Mouse (Mus musculus): ENCODE measurements around the gene Gja4.

Gja4 gene

DNA sequence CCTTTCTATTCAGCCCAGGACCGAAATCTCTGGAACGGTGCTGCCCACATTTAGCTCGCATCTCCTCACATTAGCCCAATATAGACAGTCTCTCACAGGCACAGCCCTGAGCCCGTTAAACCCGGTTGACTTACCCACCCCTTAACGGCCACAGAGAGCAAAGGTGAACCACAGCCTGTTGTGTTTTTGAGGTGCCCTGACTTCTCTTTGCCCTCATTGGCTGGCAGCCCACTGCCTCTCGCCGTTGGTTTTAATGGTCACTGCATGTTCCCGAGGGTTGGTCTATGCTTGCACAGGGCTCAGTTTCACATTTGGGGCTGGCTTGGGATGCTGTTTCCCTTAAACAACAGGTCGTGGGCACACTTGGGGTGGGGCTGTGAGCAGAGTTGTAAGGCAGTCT lies 10.5 kb upstream of the Gja4 start:
- DNase-seq (ENCODE audit: low spot score) = no peak

DNA sequence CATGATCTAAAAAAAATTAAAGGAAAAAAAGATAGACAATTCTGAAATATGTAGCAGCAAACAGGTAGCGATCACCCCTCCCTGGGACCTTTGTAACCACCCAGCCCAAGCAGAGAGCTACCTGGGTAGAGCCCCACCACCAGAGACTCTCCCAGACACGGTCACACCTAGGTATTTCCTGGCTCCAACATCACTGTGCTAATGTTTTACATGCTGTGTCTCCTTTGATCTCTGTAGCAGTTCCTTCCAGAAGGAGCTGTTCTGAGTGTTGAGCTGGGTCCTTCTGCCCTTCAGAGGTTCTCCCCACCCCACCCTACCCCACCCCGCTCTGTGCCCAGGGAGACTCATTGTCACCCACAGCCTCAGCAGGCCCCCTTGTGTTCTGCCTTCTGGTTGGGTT lies 9.8 kb upstream of the Gja4 start:
- no peak for DNase-seq (ENCODE audit: low spot score)

DNA sequence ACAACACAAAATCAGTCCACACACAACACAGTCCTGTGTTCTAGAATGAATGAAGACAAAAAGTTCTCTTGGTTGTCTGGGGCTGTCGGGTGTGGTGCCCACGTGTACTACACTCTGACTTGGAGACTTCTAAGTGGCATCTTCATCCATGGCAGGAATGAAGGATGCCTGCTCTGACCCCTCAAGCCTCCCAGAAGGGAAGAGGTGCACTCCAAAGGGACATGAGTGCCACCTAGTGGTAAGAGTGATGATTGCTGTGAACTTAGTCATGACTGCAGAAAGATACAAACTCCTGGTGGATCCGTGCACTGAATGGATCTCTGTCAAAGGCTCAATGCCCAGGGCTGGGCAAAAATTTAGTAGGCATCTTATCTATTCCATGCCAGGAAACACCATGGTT lies 5.8 kb upstream of the Gja4 start:
- peak; percentile 95 for DNase-seq (ENCODE audit: low spot score)

DNA sequence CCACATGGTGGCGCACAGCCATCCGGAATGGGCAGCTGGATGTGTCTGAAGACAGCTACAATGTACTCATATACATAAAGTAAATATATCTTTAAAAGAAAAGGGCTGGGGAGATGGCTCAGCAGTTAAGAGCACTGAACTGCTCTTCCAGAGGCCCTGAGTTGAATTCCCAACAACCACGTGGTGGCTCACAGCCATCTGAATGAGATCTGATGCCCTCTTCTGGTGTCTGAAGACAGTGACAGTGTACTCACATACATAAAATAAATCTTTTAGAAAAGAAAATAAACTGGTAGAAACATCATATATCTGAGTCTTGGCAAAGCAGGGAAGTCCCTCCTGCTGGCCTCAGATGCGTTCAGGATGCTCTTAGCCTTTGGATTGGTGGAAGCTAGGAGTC lies 3.3 kb upstream of the Gja4 start:
- no peak for DNase-seq (ENCODE audit: low spot score)

DNA sequence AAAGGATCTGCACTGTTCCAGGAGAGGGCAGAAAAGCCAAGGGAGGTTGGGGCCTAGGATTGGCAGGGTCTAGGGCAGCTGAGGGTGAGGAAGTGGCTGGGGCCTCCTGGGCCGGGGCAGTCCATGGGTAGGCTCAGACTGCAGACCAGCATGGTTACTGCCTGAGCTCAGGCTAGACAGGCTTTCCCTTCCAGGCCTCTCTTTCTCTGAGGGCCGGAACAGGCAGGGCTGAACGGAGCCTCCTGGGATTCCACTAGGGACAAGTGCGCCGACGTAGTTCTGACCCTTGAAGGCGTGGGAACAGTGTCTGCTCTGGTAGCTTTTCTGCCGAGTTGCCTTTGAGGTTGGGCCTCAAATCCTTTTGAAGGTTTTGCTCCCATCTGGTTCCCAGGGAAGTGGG lies 1.9 kb upstream of the Gja4 start:
- DNase-seq (ENCODE audit: low spot score) = no peak

DNA sequence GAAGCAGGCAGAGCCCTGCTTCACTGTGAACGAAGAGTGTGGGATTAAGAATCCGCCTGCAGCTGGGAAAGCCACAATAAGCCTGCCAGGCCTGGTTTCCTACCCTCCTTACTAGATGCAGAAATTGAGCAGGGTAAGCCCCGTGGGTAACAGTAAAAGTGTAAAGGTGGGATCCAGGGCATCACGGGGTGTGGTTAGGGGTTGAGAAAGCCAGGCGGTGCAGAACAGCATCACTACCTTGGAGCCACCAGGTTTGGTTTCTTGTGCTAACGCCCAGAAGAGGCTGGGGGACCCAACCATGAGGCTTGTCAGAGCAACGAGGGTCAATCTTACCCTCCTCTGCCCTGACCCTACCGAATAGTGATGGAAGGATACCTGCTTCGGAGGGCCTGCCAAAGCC lies 746 bp upstream of the Gja4 start:
- DNase-seq (ENCODE audit: low spot score) = no peak

DNA sequence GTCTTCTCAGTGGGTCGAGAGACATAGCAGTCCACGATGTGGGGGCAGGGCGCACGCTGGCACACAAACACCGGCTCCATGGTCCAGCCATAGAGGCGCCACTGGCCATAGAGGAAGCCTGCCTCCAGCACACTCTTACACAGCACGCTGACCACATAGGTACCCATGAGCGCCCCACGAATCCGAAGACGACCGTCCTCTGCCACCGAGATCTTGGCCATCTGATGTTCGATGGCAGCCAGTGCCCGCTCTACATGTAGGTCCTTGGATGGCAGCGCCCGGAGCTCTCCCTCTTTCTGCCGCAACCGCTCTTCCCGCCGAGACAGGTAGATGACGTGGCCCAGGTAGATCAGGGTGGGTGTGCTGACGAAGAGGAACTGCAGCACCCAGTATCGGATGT lies 1.5 kb downstream of the Gja4 start:
- no peak for DNase-seq (ENCODE audit: low spot score)

DNA sequence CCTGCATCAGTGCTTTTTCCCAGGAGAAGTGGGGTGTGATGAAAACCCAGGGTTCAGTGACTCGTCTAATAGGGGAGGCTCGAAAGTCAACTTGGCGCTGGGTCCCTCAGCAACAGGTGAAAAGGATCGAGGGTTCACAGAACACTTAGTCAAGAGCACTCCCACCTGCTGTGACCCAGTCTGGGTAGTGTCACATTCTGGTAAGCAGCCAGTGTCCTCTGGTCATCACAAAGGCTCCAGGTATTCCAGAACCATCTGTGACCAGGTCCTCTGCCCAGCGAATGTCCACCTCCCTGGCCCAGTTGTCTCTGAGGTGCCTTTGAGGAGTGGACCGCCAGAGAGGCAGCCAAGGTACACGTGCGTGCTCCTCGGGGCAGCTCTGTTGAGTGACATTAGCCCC lies 2.3 kb downstream of the Gja4 start:
- no peak for DNase-seq (ENCODE audit: low spot score)

DNA sequence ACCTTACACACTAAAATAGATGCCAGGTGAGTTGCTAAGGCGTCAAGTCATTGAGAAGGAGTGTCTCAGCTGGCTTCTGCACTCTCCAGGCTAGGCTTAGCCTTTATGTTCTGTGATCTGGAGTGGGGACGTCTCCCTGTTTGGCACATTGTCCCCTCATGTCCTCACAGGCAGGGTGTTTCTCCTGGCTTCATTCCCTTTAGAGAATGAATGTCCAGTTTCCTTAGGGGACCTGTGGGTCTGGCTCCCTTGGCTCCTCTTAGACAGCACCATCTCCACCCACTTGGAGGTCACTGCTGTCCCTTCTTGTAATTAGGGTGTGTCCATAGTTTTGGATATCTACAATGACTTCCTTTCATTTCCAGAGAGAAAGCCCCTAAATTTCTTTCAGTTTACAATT lies 6.9 kb downstream of the Gja4 start:
- no peak for DNase-seq (ENCODE audit: low spot score)

DNA sequence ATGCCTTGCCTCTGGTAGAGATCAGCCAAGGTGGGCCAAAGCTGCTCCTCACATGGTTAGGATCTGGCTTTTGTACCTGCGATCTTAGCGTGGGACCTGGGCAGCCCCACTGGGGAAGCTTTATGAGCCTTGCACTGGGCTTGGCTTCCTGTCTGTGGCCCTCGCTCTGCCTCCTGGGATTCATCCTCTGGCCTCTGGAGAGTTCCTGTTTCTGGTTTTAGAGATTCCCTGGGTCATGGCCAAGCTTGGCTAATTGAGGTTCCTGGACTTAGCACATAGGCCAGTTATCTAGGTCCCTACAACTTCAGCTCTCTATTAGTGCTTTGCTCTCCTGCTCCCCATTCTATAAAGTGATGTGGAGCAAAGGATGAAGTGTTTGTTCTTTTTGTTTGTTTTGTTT lies 10.0 kb downstream of the Gja4 start:
- DNase-seq (ENCODE audit: low spot score) = no peak

DNA sequence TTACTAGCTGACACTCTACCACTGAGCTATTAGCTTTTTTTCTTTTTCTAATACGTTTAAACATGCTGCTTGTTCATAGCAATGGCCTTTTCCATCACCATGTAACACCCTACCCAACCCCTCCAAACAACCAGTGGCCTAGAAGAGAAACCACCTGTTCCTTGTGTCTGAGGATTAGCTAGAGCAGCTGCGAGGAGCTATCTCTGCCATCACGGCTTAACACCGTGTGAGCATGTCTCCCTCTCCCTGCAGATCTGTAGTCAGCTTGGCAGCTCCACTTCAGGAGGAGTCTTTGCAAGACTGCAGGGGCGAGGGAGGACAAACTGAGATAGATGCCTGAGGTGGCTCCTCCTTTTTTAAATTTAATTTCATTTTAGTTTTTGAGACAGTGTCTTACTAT lies 13.3 kb downstream of the Gja4 start:
- no peak for DNase-seq (ENCODE audit: low spot score)

DNA sequence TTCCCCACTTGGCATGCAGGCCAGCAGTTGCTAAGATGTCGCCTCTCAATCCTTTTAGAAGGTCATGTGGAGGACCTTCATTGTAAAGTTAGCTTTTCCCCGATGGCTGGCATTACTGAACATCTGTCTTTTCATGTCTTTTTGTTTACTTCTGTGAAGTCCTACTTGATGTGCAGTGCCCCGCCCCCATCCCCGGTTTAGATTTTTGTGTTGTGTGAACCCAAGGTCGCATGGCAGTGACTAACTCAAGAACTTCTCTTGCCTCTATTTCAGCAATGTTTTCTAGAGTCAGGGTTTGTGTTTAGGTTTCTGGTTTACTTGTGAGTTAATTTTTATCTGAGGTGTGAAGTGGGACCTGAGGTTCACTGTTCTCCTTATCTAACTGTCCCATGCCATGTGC lies 21.2 kb downstream of the Gja4 start:
- no peak for DNase-seq (ENCODE audit: low spot score)

DNA sequence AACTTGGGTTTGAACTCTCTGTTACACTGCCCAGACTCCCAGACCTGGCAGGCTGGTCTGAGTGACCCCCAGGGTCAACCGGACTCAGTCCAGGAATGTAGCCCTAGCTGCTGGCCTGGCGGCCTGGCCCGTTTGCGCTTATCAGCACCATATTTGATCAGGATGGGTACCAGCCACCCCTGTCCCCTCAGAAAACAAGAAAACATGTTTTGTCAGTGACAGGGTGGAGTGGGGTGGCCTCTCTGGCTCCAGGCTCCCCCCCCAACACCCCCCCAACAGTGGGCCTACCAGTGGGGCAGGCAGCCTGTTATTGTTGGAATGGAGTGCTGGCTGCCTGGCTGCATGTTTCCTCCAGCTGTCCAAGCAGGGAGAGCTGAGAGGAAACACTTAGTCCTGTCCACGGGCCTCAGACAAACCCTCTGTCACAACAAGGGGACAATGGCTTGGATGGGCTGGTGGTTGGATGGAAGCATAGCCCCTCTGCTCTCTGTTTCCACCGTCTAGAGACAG lies 24.7 kb downstream of the Gja4 start:
- DNase-seq (ENCODE audit: low spot score) = no peak

DNA sequence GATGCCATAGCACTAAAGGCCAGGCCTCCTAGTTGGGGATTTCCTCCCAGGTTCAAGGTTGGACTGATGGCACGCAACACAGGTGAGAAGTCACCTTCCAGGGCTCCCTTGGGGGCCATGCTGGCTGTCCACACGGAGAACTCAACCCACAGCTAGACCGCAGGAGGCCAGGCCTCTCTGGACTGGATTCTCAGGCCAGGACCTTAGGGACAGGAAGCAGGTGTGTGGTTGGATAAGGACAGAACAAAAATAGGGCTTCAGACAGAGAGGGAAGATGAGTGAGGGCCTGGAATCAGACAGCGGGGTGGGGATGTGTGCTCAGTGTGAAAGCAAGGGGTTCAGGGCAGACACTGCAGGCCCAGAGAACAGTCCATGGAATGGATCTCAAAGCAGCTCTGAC lies 26.9 kb downstream of the Gja4 start:
- DNase-seq (ENCODE audit: low spot score) = no peak

DNA sequence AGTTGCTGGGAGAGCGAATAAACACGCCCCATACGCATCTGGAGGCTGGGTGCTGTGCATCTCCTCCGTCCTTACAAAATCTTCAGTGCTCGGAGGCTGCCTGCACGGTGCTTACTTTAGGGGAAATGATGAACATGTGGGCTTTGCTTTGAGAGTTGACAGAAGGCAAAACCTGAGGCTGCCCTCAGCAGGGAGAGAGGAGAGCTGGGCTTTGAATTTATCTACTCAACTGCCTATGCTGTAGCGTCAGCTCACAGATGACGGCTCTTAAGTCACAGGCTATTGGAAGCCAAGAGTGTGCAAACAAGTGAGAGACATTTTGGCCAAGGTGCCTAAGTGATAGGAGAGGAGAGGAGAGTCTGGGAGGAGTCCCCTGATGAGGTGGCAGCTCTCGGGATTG lies 34.6 kb downstream of the Gja4 start:
- DNase-seq (ENCODE audit: low spot score) = no peak

DNA sequence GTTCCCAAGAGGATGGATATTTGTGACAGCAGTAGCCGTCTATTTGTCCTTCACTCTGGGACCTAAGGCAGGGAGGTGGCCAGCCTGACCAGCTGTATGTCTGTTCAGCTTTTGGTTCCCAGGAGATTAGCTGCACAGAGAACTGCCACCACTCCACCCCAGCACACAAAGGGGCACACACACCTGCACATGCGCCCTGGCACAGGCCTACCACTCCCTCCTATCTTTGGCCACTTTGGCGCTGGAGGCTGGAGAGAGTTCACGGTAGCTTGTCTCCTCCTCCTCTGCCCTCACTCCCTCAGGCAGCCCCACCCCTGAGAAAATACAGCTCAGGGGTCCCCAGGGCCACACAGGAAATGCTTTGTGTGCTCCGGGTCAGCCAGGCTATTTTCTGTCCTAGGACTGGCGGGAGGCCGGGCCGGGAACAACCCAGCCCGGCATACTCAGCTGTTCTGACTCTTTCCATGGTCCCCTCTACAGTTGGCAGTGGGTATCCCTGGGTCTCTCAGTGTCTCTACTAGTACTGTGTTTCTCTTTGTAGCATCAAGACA lies 35.3 kb downstream of the Gja4 start:
- DNase-seq (ENCODE audit: low spot score) = peak; percentile 34

DNA sequence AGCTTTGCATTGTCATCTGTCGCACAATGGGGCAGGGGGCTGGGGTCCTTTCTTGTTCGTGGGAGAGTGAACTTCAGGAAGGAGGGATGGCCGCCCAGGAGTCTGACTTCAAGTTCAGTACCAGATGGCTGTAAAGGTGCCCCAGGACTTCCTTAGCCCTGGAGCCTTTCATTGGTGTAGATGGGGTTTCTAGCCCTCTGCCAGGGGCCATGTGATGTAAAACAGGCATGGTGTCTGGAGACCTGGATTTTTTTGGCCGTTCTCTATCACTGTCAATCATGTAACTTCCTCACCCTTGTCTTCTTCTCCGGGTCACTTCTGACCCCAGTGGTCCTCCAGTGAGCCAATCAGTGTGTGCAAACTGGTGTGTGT lies 49.7 kb downstream of the Gja4 start:
- DNase-seq (ENCODE audit: low spot score) = no peak

DNA sequence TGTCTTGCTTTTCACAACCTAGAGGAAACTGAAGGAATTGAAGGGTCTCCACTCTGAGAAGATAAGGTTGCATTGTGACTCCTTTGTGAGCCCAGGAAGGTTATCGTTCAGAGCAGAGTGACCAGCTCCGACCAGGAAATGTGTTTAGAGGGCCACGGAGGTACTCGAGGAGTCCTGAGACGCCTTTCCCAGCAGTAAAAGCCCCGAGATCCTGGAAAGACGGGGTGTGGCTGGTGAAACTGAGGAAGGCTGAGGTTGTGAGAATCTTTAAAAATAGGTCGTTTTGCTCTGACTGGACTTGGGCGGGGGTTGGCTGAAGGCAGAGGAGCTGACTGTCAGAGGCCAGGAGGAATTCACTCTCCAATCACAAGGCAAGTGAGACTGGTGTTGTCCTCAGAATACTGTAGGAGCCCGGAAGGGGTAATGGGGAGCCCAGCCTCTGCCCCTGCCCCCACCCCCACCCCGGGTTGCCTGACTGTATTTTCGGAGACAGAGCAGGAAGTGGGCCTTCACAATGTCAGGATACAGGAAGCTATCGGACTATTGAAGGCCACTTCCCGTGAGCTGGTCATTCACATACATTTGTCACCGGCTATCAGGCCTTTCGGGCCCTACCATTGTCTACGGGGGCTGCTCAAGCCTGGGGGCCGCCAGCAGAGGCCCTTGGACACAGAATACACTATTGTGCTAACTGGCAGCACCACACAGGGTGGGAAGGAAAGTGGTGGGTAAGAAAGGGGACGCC lies 50.2 kb downstream of the Gja4 start:
- DNase-seq (ENCODE audit: low spot score) = peak; percentile 17

DNA sequence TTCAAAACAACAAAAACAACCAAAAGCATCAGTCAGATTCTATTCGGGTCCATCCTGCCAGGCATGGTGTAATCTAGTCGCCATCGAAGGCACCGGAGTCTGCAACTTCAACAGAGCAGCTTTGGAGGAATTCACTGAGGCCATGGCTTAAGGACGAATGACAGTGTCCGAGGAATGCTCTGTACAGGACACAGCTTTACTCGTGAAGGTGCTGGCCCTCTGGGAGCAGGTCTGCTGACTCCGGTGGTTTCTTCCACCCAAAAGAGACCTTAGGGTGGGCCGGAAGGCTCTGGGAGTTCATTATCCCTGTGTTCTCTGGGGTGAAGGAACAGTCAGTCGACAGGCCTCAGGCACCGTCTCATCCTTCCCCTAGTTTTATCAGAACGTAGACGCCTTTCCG lies 52.2 kb downstream of the Gja4 start:
- DNase-seq (ENCODE audit: low spot score) = no peak
